Mouse (Mus musculus) cerebellum, adult 2 months (tissue): ENCODE results near the gene Cuedc2.

Experiments
- CTCF ChIP-seq: fragments of 200-500 bp; IDR thresholded peaks from 2 replicates; pipeline ENCODE4 v1.5.1; 2011; ENCODE audit warnings: low read depth, mild to moderate bottlenecking, control low read depth, low read length, moderate library complexity, borderline replicate concordance; ENCODE audit not compliant: insufficient read depth
- POLR2A ChIP-seq: fragments of 200-500 bp; IDR thresholded peaks from 2 replicates; pipeline ENCODE4 v1.6.1; 2011; ENCODE audit warnings: low read length, control low read depth, borderline replicate concordance; ENCODE audit not compliant: insufficient read depth

DNA sequence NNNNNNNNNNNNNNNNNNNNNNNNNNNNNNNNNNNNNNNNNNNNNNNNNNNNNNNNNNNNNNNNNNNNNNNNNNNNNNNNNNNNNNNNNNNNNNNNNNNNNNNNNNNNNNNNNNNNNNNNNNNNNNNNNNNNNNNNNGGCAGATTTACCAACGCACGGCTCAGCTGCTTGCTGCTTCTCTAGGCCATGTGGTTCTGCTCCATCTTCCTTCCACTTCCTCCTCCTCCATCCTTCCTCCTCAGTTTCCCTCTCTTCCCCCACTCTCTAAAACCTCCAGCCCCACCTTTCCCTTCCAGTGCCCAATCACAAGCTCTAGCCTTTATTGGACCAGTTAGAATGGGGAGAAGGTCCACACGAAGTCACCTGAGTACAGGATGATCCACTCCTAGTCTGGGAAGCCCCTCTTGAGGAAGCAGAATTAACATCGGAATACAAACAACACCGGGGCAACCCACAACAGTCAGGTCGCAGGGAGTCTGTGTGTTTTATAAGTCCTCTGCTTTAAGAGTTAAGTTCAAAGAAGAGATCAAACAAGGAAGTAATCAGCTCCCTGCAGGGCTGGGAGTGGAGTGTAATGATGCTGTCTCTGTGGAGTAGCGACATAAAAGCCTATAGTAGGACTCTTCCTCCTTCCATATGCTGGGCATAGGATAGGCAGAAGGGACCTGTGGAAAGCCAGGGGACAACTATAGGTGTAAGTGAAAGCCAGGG lies 6.4 kb upstream of the Cuedc2 start:
- no peak for TF ChIP-seq CTCF
- no peak for TF ChIP-seq POLR2A
